Mouse (Mus musculus) midbrain, embryonic 10.5 days (tissue): ENCODE results near the gene Kif5c. TPM values are rescaled to one million over a fixed set of nuclear protein-coding genes. Genes with fewer than 3 reads are reported as not detected.
A peak's percentile ranks its signal among the peaks of the same experiment; 100 is the strongest.

Experiments
- DNase-seq: peaks from one replicate; pipeline ENCODE4 v3.0.0-alpha.2; 2017; ENCODE audit warnings: low spot score
- H3K27ac ChIP-seq: fragments of 300-500 bp; sonication (generic); replicated peaks from 2 replicates; pipeline ENCODE4 v1.5.1; 2016; ENCODE audit warnings: mild to moderate bottlenecking
- H3K27me3 ChIP-seq: fragments of 300-500 bp; sonication (generic); 2 replicates; pipeline ENCODE4 v1.6.1; 2016; ENCODE audit warnings: low read depth, mild to moderate bottlenecking; ENCODE audit not compliant: poor library complexity, severe bottlenecking
- H3K36me3 ChIP-seq: fragments of 300-500 bp; sonication (generic); 2 replicates; pipeline ENCODE4 v1.6.1; 2016; ENCODE audit warnings: mild to moderate bottlenecking, moderate library complexity
- H3K4me1 ChIP-seq: fragments of 300-500 bp; sonication (generic); 2 replicates; pipeline ENCODE4 v1.6.1; 2016
- H3K4me3 ChIP-seq: fragments of 300-500 bp; sonication (generic); 2 replicates; pipeline ENCODE4 v1.5.1; 2016; ENCODE audit warnings: mild to moderate bottlenecking, moderate library complexity
- H3K9me3 ChIP-seq: fragments of 300-500 bp; sonication (generic); replicated peaks from 2 replicates; pipeline ENCODE4 v1.6.1; 2016; ENCODE audit warnings: mild to moderate bottlenecking
- WGBS: fragments of 180-500 bp; shearing (Covaris S2); methylation state at CpG from one replicate; pipeline ENCODE4 v1.1.7; 2016; 5-methylcytosine and 5-hydroxymethylcytosine counted together
- polyA plus RNA-seq: library from polyadenylated mRNA; unstranded; fragments of >200 nt; fragmentation: Nextera tagmentation; extraction: Ambion mirVana; gene quantifications from 2 replicates; pipeline ENCODE4 v1.2.1, GENCODE M21; 2016

Gene Kif5c
- polyA plus RNA-seq, 1 experiment from 2014 or later: 37.3 TPM

DNA sequence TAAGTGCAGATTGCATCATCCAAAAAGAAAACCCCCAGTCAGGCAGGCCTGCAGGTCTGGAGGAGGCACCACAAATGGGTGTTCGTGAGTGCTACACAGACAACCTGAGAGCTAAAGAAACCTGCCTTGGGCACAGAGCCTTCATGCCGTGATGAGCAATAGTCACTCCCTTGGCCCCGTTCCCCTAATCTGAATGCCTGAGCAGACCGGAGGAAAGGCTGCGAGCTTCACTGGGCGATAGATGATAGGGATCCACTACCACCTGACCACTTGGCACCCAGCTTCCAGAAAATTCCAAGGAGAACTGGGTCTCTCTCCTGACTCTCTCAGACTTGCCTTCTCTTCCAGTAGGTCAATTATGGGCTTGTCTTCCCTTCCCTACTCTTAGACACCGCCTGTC lies 24.2 kb upstream of the Kif5c start:
- H3K27me3 ChIP-seq: no peaks in the 10 kb centered on the region
- no peak overlapping the region for H3K4me3 ChIP-seq
- no peak for DNase-seq
- H3K27ac ChIP-seq: no peak overlapping the region
- no peaks in the 10 kb centered on the region for H3K9me3 ChIP-seq
- no peaks in the 10 kb centered on the region for H3K36me3 ChIP-seq
- no peaks in the 10 kb centered on the region for H3K4me1 ChIP-seq
- WGBS: 86% methylated on average over 7 of the region's 7 CpGs

DNA sequence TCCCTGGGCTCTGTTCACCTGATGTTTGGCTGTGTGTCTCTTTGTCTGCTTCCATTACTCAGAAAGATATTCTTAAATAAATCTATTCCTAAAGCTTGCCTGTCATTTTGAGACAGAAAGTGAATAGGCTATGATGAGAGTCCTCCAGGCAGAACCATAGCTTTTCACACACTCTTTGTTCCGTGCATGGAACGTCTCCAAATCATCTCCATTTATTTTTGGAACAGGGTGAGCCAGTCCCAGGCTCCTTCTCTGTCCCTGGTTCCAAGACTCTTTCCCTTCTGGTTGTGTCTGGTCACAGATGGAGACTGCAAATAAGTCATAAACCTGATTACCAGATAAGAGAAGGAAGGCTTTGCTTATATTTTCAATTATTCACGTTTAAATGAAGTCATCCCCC lies 22.8 kb upstream of the Kif5c start:
- Histone ChIP-seq H3K4me3 (no peak overlapping the region), H3K36me3 (no peaks in the 10 kb centered on the region), H3K27me3 (no peaks in the 10 kb centered on the region), H3K9me3 (no peaks in the 10 kb centered on the region), H3K4me1 (no peaks in the 10 kb centered on the region), H3K27ac (no peak overlapping the region)
- WGBS: 89% methylated on average over 3 of the region's 3 CpGs
- no peak for DNase-seq

- no peaks in the 10 kb centered on the region for H3K27me3 ChIP-seq
- H3K4me1 ChIP-seq: no peaks in the 10 kb centered on the region
- WGBS: 83% methylated on average over 7 of the region's 7 CpGs
- H3K4me3 ChIP-seq: no peak overlapping the region
- H3K27ac ChIP-seq: no peak overlapping the region
- no peaks in the 10 kb centered on the region for H3K9me3 ChIP-seq
- DNase-seq: no peak
- no peaks in the 10 kb centered on the region for H3K36me3 ChIP-seq
Measured at GRCm38 (mm10) chr2:49600021-49600681, 18.9 kb upstream of the Kif5c start.

- DNase-seq: no peak
- no peaks in the 10 kb centered on the region for H3K27me3 ChIP-seq
- H3K4me3 ChIP-seq: no peak overlapping the region
- no peaks in the 10 kb centered on the region for H3K36me3 ChIP-seq
- 83% methylated on average over 4 of the region's 4 CpGs for WGBS
- H3K4me1 ChIP-seq: no peaks in the 10 kb centered on the region
- H3K9me3 ChIP-seq: no peaks in the 10 kb centered on the region
- H3K27ac ChIP-seq: no peak overlapping the region
Measured at GRCm38 (mm10) chr2:49602791-49603349, 16.2 kb upstream of the Kif5c start.

DNA sequence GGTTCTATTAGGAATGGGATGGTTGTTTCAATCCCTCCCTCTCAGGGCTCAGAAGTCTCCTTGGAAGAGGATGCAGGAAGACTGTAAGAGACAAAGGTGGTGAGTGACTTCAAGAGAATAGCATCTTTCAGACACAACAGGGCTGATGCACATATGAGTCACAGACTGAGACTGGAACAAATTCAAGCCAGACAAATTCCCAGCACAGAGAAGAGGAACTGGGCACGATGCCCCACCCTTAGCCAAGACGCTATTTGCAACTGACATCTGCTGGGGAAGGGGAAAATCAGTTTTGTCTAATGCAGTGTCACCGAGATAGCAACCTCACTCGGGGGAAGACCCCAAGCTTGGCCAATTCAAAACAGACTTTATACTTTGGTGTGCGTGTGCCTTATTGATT lies 9.5 kb upstream of the Kif5c start:
- peaks cover 8% of the 10 kb centered on the region for H3K4me1 ChIP-seq
- no peaks in the 10 kb centered on the region for H3K9me3 ChIP-seq
- 84% methylated on average over 5 of the region's 5 CpGs for WGBS
- H3K27me3 ChIP-seq: no peaks in the 10 kb centered on the region
- H3K36me3 ChIP-seq: no peaks in the 10 kb centered on the region
- H3K27ac ChIP-seq: no peak overlapping the region
- H3K4me3 ChIP-seq: no peak overlapping the region
- DNase-seq: no peak

- Histone ChIP-seq H3K36me3 (0 out of 2 replicates have a peak, but pooled peaks cover under 1% of the 10 kb centered on the region), H3K4me1 (peaks cover 23% of the 10 kb centered on the region), H3K9me3 (no peaks in the 10 kb centered on the region), H3K27ac (no peak overlapping the region), H3K4me3 (no peak overlapping the region), H3K27me3 (no peaks in the 10 kb centered on the region)
- whole genome bisulfite sequencing: 79% methylated on average over 3 of the region's 3 CpGs
- no peak for DNase-seq
Measured at GRCm38 (mm10) chr2:49616765-49617164, 2.3 kb upstream of the Kif5c start.

- Histone ChIP-seq H3K27ac (peak overlapping the region; percentile 96), H3K27me3 (no peaks in the 10 kb centered on the region), H3K36me3 (peaks cover 32% of the 10 kb centered on the region), H3K9me3 (peaks cover 21% of the 10 kb centered on the region; the same call in 1 of the 2 replicates), H3K4me1 (peaks cover 23% of the 10 kb centered on the region), H3K4me3 (peak overlapping the region; percentile 98)
- peak; percentile 23 for DNase-seq
- WGBS: under 1% methylated on average over 33 of the region's 33 CpGs
Measured at GRCm38 (mm10) chr2:49619719-49620522, 823 bp downstream of the Kif5c start.

DNA sequence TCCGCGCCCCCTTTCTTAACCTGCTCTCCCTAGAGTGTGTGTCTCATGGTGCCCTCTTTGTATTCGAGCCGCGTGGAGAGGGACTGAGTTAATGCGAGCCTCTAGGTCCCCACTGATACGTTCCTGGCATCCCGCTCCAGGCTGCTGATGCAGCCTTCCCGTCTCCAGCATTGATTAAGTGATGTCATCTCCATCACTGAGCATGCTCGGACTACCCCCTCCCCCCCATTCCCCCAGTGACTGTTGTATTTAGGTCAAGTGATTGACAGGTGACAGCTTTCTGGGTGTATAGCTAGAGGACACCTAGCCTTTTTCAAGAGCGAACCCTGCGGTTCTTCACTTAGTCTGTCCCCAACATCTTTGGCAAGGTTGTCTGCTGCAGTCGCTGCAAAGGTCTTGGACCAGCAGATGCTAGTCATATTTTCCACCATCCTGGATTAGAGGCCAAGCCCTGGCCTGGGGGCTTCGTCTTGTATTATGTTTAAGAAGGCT lies 1.6 kb downstream of the Kif5c start:
- WGBS: 15% methylated on average over 14 of the region's 14 CpGs
- peaks cover 23% of the 10 kb centered on the region for H3K4me1 ChIP-seq
- peak overlapping the region; percentile 96 for H3K27ac ChIP-seq
- peak overlapping the region; percentile 98 for H3K4me3 ChIP-seq
- H3K36me3 ChIP-seq: peaks cover 33% of the 10 kb centered on the region
- no peaks in the 10 kb centered on the region for H3K27me3 ChIP-seq
- DNase-seq: peak; percentile 65
- peaks cover 21% of the 10 kb centered on the region; the same call in 1 of the 2 replicates for H3K9me3 ChIP-seq

DNA sequence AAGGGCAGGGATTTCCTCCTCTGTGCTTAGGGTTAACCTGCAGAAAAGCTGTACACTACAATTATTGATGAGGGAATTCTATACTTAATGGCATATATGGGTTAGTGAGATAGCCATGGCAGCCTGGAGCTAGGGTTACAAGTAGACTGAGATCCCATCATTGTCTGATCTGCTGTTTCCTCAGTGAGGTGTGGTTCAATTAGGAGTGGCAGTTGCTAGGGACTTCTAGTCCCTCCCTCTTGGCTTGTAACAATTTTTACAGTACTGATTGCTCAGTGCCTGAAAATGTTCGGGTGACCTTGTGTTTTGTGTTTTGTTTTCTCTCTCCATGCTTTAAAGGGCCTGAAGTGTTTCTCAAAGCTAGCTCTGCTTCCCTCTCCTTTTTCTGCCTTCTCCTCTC lies 2.1 kb downstream of the Kif5c start:
- Histone ChIP-seq H3K4me3 (peak overlapping the region; percentile 98), H3K36me3 (peaks cover 33% of the 10 kb centered on the region), H3K27ac (peak overlapping the region; percentile 96; the same call in 1 of the 2 replicates), H3K27me3 (no peaks in the 10 kb centered on the region), H3K9me3 (peaks cover 21% of the 10 kb centered on the region; the same call in 1 of the 2 replicates), H3K4me1 (peaks cover 23% of the 10 kb centered on the region)
- WGBS: 80% methylated on average over 1 of the region's 1 CpGs
- DNase-seq: no peak

- no peak overlapping the region for H3K4me3 ChIP-seq
- peaks cover 55% of the 10 kb centered on the region for H3K36me3 ChIP-seq
- no peaks in the 10 kb centered on the region for H3K27me3 ChIP-seq
- WGBS: 96% methylated on average over 1 of the region's 1 CpGs
- peaks cover 34% of the 10 kb centered on the region for H3K4me1 ChIP-seq
- no peak overlapping the region for H3K27ac ChIP-seq
- no peak for DNase-seq
- peaks cover 21% of the 10 kb centered on the region; the same call in 1 of the 2 replicates for H3K9me3 ChIP-seq
Measured at GRCm38 (mm10) chr2:49625581-49625980, 6.5 kb downstream of the Kif5c start.

DNA sequence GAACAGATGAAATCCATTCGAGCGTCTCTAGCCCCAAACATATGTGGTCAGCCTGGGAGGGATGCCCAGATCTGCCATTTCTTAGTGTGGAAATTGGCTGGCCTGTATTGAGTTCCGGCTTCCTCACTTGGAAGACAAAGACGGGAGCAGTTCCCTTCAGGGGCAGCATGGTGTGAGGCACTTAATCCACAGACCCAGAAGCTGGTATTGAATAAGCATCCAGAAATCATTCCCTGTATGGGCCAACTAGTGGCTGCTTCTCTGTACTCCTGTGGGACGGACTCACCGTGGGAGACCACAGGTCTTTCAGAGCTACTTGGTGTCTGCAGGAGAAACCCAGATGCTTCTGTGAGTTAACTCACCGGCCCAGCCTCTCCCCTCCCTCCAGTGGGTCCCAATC lies 8.5 kb downstream of the Kif5c start:
- Histone ChIP-seq H3K4me3 (no peak overlapping the region), H3K4me1 (peaks cover 36% of the 10 kb centered on the region), H3K27me3 (no peaks in the 10 kb centered on the region), H3K27ac (0 out of 2 replicates have a peak overlapping the region, but pooled peaks have one; percentile 17), H3K9me3 (peaks cover 15% of the 10 kb centered on the region; the same call in 1 of the 2 replicates), H3K36me3 (peaks cover 52% of the 10 kb centered on the region)
- DNase-seq: no peak
- 63% methylated on average over 7 of the region's 7 CpGs for WGBS

GRCm38 (mm10) chr2:49628094-49628705 lies 9.1 kb downstream of the Kif5c start:
- Histone ChIP-seq H3K27ac (0 out of 2 replicates have a peak overlapping the region, but pooled peaks have one; percentile 13), H3K27me3 (no peaks in the 10 kb centered on the region), H3K4me3 (no peak overlapping the region), H3K4me1 (peaks cover 41% of the 10 kb centered on the region), H3K36me3 (peaks cover 46% of the 10 kb centered on the region), H3K9me3 (peaks cover 9% of the 10 kb centered on the region; the same call in 1 of the 2 replicates)
- DNase-seq: no peak
- WGBS: 82% methylated on average over 6 of the region's 6 CpGs
